Mouse (Mus musculus) E14TG2a.4 (cell line): ENCODE results near the gene Cdkl4.

Experiments used
- CTCF ChIP-seq: conservative IDR thresholded peaks from 2 replicates; pipeline ENCODE4 v1.5.1; 2014; ENCODE audit warnings: low read length
- NANOG ChIP-seq: IDR thresholded peaks from 2 replicates; pipeline ENCODE4 v1.6.1; 2014; ENCODE audit warnings: borderline replicate concordance, low read length, mixed read lengths
- POU5F1 ChIP-seq: IDR thresholded peaks from 2 replicates; pipeline ENCODE4 v1.6.1; 2014; ENCODE audit warnings: low read length, borderline replicate concordance

DNA sequence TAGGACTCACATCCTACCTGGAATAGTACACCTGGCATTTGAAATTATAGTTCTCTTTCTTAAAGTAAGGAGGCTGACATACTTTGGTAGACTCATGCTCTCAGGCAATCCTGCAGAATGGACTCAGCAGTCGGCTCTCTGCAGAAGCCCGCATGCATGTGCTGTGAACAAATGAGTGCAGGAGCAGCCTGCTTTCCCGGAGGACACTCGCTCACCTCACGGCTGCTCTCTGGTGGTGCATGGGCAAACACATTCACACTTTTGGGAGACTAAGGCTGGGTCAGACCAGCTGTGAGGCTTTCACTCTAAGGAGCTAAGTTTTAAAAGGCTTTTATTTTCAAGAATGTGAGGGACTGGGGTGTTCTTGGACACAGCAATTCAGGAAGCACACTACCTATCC is 41.3 kb upstream of the Cdkl4 start:
- no peak for TF ChIP-seq CTCF
- TF ChIP-seq NANOG, result no peak
- no peak for TF ChIP-seq POU5F1
